In the genomic region with DNA sequence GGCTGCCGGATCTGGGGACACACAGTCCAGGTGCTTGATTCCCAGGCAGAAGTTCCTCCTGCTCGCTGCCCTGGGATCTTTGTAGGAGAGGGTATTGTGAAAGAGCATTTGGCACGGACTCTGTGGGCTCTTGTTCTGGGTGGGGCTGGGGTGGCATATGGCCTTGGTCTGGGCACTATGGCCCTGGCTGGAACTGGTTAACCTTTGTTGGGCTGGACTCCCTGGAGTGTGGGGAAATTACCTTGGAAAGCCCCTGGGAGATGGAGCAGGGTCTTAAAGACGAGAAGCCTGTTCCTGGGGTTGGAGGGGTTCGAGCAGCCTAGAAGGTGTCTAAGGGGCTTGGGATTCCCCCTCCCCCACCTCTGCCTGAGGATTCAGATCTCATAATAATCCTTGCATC, we compare ENCODE assay signal across 9 mouse cellular contexts. TPM values are rescaled to one million over a fixed set of nuclear protein-coding genes. Genes with fewer than 3 reads are reported as not detected.
DNase-seq lines count a peak whose midpoint lies in the region; ATAC-seq and TF ChIP-seq lines count a peak whose summit lies in the region.
"Had no signal": no experiment of that assay in that cellular context is flagged by ENCODE, and none has a peak within 500 bp of the region (broad histone marks: within the 10 kb centered on the region; RNA-seq: fewer than 3 reads in every experiment).

No protein-coding gene starts in this region.

- 34% methylated on average over 5 of the region's 5 CpGs for WGBS in hindbrain, postnatal 0 days
- WGBS in midbrain, embryonic 10.5 days: 66% methylated on average over 5 of the region's 5 CpGs

- H3K27me3 ChIP-seq in hindbrain, postnatal 0 days (ENCODE audit: insufficient read depth, low read length): no peaks in the 10 kb centered on the region
- H3K27me3 ChIP-seq in midbrain, embryonic 10.5 days (ENCODE audit: low read depth, poor library complexity, severe bottlenecking): peaks cover 29% of the 10 kb centered on the region

- DNase-seq in cerebellum, adult 11 months: peak; percentile 42
- DNase-seq in cerebellum, adult 8-10 months: no peak
- DNase-seq in cerebellum, adult 9-11 months: peak; percentile 68
- peak; percentile 22 for DNase-seq in hindbrain, postnatal 0 days (ENCODE audit: low spot score)
- DNase-seq in midbrain, embryonic 10.5 days (ENCODE audit: low spot score): no peak
- no peak for DNase-seq in spleen, postnatal 36 days (ENCODE audit: low spot score in 2 of 2)
- no peak for DNase-seq in layer of hippocampus, postnatal 25 days (ENCODE audit: extremely low spot score in 1 of 2, low spot score in 1 of 2)
- DNase-seq in left cerebral cortex, postnatal 4 days: no peak

- no peak for ATAC-seq in hindbrain, postnatal 0 days

- H3K36me3 ChIP-seq in hindbrain, postnatal 0 days (ENCODE audit: insufficient read depth, low read length): no peaks in the 10 kb centered on the region; the same call in 1 of the 2 replicates
- H3K36me3 ChIP-seq in midbrain, embryonic 10.5 days: peaks cover 16% of the 10 kb centered on the region

- H3K4me1 ChIP-seq in hindbrain, postnatal 0 days (ENCODE audit: insufficient read depth, low read length): peaks cover 29% of the 10 kb centered on the region
- peaks cover 93% of the 10 kb centered on the region for H3K4me1 ChIP-seq in midbrain, embryonic 10.5 days

- H3K27ac ChIP-seq in hindbrain, postnatal 0 days: no peak overlapping the region
- H3K27ac ChIP-seq in midbrain, embryonic 10.5 days (replicated peaks): peak overlapping the region; percentile 97
- H3K27ac ChIP-seq: liver, embryonic 14.5 days had no signal

- H3K4me2 ChIP-seq in hindbrain, postnatal 0 days (ENCODE audit: low read depth, low read length): peak overlapping the region; percentile 94

- peak overlapping the region; percentile 64; the same call in 1 of the 2 replicates for H3K9ac ChIP-seq in hindbrain, postnatal 0 days (replicated peaks; ENCODE audit: low read length)
- H3K9ac ChIP-seq: liver, embryonic 14.5 days had no signal

- H3K9me3 ChIP-seq in hindbrain, postnatal 0 days (ENCODE audit: low read length): no peaks in the 10 kb centered on the region
- H3K9me3 ChIP-seq in midbrain, embryonic 10.5 days (replicated peaks): no peaks in the 10 kb centered on the region

- peak overlapping the region; percentile 75 for H3K4me3 ChIP-seq in hindbrain, postnatal 0 days (ENCODE audit: low read length)
- H3K4me3 ChIP-seq in midbrain, embryonic 10.5 days: peak overlapping the region; percentile 78

- TF ChIP-seq CTCF in hindbrain, postnatal 0 days (IDR thresholded peaks at IDR 0.05; ENCODE audit: low read depth): no peak

- intact Hi-C loops in left cerebral cortex, postnatal 4 days (cut with DNase I): no loop called here

RNA-seq across cellular contexts. Expression of gene Gdpd5, which starts 2.0 kb away (rescaled TPM):
- total RNA-seq in hindbrain, postnatal 0 days (2014; rRNA removed): 40.5 and 47.6 TPM in 2 replicates
- polyA plus RNA-seq in hindbrain, postnatal 0 days (2015; fragmentation: Nextera tagmentation; extraction: Ambion mirVana): 26.7 and 26.8 TPM in 2 replicates
- 23.5 and 28.2 TPM in 2 replicates for polyA plus RNA-seq in midbrain, embryonic 10.5 days (2016; fragmentation: Nextera tagmentation; extraction: Ambion mirVana)
- 10 to 100 TPM; 20.3 to 26.2 TPM for total RNA-seq in layer of hippocampus, postnatal 25 days (2021)
- 10 to 100 TPM; 54.4 to 63.0 TPM for total RNA-seq in left cerebral cortex, postnatal 4 days (2021)

RNA-seq across cellular contexts. Expression of gene Serpinh1, which starts 30.2 kb away (rescaled TPM):
- 214 and 215 TPM in 2 replicates for total RNA-seq in hindbrain, postnatal 0 days (2014; rRNA removed)
- 161 TPM in 2 replicates for polyA plus RNA-seq in hindbrain, postnatal 0 days (2015; fragmentation: Nextera tagmentation; extraction: Ambion mirVana)
- polyA plus RNA-seq in midbrain, embryonic 10.5 days (2016; fragmentation: Nextera tagmentation; extraction: Ambion mirVana): 789 and 882 TPM in 2 replicates
- total RNA-seq in layer of hippocampus, postnatal 25 days (2021): 10 to 100 TPM; 29.1 to 30.3 TPM
- 10 to 100 TPM; 63.7 to 65.6 TPM for total RNA-seq in left cerebral cortex, postnatal 4 days (2021)

Comparison
In these comparisons a context has a peak if more than half of its experiments do, and no peak if none do; other contexts are left out.
1. DNase-seq: peak in cerebellum, adult 11 months (single experiment), cerebellum, adult 9-11 months (single experiment) and hindbrain, postnatal 0 days (single experiment); none in cerebellum, adult 8-10 months (single experiment), midbrain, embryonic 10.5 days (single experiment), spleen, postnatal 36 days (0 of 2), layer of hippocampus, postnatal 25 days (0 of 2) and left cerebral cortex, postnatal 4 days (single experiment).